Mouse (Mus musculus) erythroblast, embryonic 14.5 days (primary cell): ENCODE data around the gene Npb. TPM values are rescaled to one million over a fixed set of nuclear protein-coding genes. Genes with fewer than 3 reads are reported as not detected.

Experiments used
- H3K27me3 ChIP-seq: 2 replicates; pipeline ENCODE4 v1.6.1; 2012; ENCODE audit warnings: inconsistent platforms; ENCODE audit not compliant: control insufficient read depth
- H3K36me3 ChIP-seq: 2 replicates; pipeline ENCODE4 v1.6.1; 2012; ENCODE audit warnings: mild to moderate bottlenecking, inconsistent platforms; ENCODE audit not compliant: control insufficient read depth
- H3K4me1 ChIP-seq: 2 replicates; pipeline ENCODE4 v1.6.1; 2012; ENCODE audit warnings: inconsistent platforms; ENCODE audit not compliant: control insufficient read depth
- H3K4me3 ChIP-seq: replicated peaks from 2 replicates; pipeline ENCODE3; 2012; ENCODE audit warnings: moderate library complexity, mild to moderate bottlenecking, inconsistent platforms
- H3K9me3 ChIP-seq: 2 replicates; pipeline ENCODE4 v1.6.1; 2012; ENCODE audit warnings: low read length, inconsistent platforms, mixed read lengths; ENCODE audit not compliant: control insufficient read depth
- GATA1 ChIP-seq: IDR thresholded peaks from 2 replicates; pipeline ENCODE4 v1.6.1; 2012; ENCODE audit warnings: low read length, inconsistent platforms, mixed read lengths
- TAL1 ChIP-seq: IDR thresholded peaks from 3 replicates; pipeline ENCODE4 v1.6.1; 2012; ENCODE audit warnings: low read length, inconsistent platforms, mixed read lengths
- polyA plus RNA-seq: library from polyadenylated mRNA; stranded (reverse); fragments of >175 nt; gene quantifications from 2 replicates; pipeline ENCODE4 v1.2.3, GENCODE M21; 2012

Gene Npb
- polyA plus RNA-seq, 1 experiment = not detected

DNA sequence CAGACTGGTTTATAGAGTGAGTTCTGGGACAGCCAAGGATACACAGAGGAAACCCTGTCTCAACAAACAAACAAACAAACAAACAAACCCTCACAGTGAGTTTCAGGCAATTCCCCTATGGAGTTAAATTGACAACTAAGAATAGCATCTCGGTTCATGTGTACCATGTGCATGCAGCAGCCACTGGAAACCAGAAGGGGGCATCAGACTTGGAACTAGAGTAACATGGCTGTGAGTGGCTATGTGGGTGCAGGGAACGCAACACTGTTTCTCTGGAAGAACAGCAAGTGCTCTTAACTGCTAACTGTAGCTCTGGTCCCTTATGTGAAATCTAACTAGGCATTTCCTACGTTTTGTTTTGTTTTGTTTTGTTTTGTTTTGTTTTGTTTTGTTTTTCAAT lies 43.6 kb downstream of the Npb start:
- Histone ChIP-seq H3K27me3 (peaks cover 54% of the 10 kb centered on the region), H3K4me3 (no peak overlapping the region), H3K9me3 (no peaks in the 10 kb centered on the region), H3K4me1 (peaks cover 8% of the 10 kb centered on the region), H3K36me3 (no peaks in the 10 kb centered on the region)
- TF ChIP-seq TAL1 (no peak), GATA1 (no peak)

DNA sequence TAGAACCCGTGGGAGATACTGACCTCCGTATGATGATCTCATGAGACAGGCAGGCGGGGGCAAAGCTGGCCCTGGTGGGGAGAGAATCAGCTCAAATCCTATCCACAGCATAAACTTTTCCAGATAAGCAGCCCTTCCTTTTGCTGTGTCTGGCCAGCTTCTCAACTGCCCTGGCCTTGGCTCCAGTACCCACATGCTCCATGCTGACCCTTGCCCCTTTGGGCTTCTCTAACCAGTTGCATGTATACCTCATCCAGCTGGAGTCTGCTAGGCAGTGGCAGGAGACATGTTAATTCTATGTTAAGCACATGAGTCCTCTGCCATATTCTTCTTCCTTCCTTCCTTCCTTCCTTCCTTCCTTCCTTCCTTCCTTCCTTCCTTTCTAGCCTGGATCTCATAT lies 46.5 kb downstream of the Npb start:
- Histone ChIP-seq H3K4me1 (peaks cover 2% of the 10 kb centered on the region; the same call in 1 of the 2 replicates), H3K27me3 (peaks cover 62% of the 10 kb centered on the region), H3K9me3 (peaks cover 2% of the 10 kb centered on the region; the same call in 1 of the 2 replicates), H3K4me3 (no peak overlapping the region), H3K36me3 (no peaks in the 10 kb centered on the region)
- TF ChIP-seq GATA1 (no peak), TAL1 (no peak)

- TF ChIP-seq TAL1 (no peak), GATA1 (no peak)
- Histone ChIP-seq H3K36me3 (no peaks in the 10 kb centered on the region), H3K27me3 (peaks cover 76% of the 10 kb centered on the region), H3K4me3 (no peak overlapping the region), H3K4me1 (peaks cover 4% of the 10 kb centered on the region), H3K9me3 (peaks cover 9% of the 10 kb centered on the region; the same call in 1 of the 2 replicates)
Measured at GRCm38 (mm10) chr11:120657301-120657700, 49.0 kb downstream of the Npb start.

Other genes with a start within 250 kb of the Npb start
- gene Fscn2, start 246.9 kb upstream of the Npb start, polyA plus RNA-seq = not detected in 2 replicates
- 1.2 and 2.2 TPM in 2 replicates for gene Faap100, start 229.7 kb upstream of the Npb start, polyA plus RNA-seq
- gene Nploc4, start 170.8 kb upstream of the Npb start, polyA plus RNA-seq = 8.8 and 9.3 TPM in 2 replicates
- gene Tspan10, start 165.8 kb upstream of the Npb start, polyA plus RNA-seq = not detected in 2 replicates
- not detected in 2 replicates for gene Pde6g, start 155.0 kb upstream of the Npb start, polyA plus RNA-seq
- 0.41 and 0.65 TPM in 2 replicates for gene Oxld1, start 150.4 kb upstream of the Npb start, polyA plus RNA-seq
- gene Ccdc137, start 150.4 kb upstream of the Npb start, polyA plus RNA-seq = 0.75 and 1.4 TPM in 2 replicates
- 2.6 and 4.9 TPM in 2 replicates for gene Arl16, start 140.9 kb upstream of the Npb start, polyA plus RNA-seq
- gene Mrpl12, start 123.9 kb upstream of the Npb start, polyA plus RNA-seq = 14.6 and 16.8 TPM in 2 replicates
- gene Slc25a10, start 116.6 kb upstream of the Npb start, polyA plus RNA-seq = 5.5 and 6.6 TPM in 2 replicates
- gene Gcgr, start 77.8 kb upstream of the Npb start, polyA plus RNA-seq = 0.03 TPM in 1 of 2 replicates, not detected in the other
- 4.1 and 5.7 TPM in 2 replicates for gene Mcrip1, start 58.8 kb upstream of the Npb start, polyA plus RNA-seq
- gene Ppp1r27, start 57.3 kb upstream of the Npb start, polyA plus RNA-seq = 0.05 TPM in 1 of 2 replicates, not detected in the other
- 23.2 and 24.6 TPM in 2 replicates for gene P4hb, start 35.2 kb upstream of the Npb start, polyA plus RNA-seq
- 52.3 and 59.5 TPM in 2 replicates for gene Arhgdia, start 26.9 kb upstream of the Npb start, polyA plus RNA-seq
- gene Alyref, start 10.1 kb upstream of the Npb start, polyA plus RNA-seq = 56.7 and 59.1 TPM in 2 replicates
- gene Anapc11, start 10.1 kb upstream of the Npb start, polyA plus RNA-seq = 12.9 and 19.1 TPM in 2 replicates
- gene Pcyt2, start 9.5 kb downstream of the Npb start, polyA plus RNA-seq = 9.6 and 12.2 TPM in 2 replicates
- 19.3 and 22.9 TPM in 2 replicates for gene Sirt7, start 16.8 kb downstream of the Npb start, polyA plus RNA-seq
- gene Mafg, start 25.1 kb downstream of the Npb start, polyA plus RNA-seq = 18.3 and 20.4 TPM in 2 replicates
- gene Pycr1, start 35.3 kb downstream of the Npb start, polyA plus RNA-seq = 0.03 and 0.06 TPM in 2 replicates
- not detected in 2 replicates for gene Myadml2, start 39.7 kb downstream of the Npb start, polyA plus RNA-seq
- 0.02 TPM in 1 of 2 replicates, not detected in the other for gene Notum, start 52.7 kb downstream of the Npb start, polyA plus RNA-seq
- gene Aspscr1, start 64.5 kb downstream of the Npb start, polyA plus RNA-seq = 50.9 and 60.7 TPM in 2 replicates
- 5.2 and 14.7 TPM in 2 replicates for gene Cenpx, start 105.3 kb downstream of the Npb start, polyA plus RNA-seq
- 1.4 and 1.5 TPM in 2 replicates for gene Lrrc45, start 105.4 kb downstream of the Npb start, polyA plus RNA-seq
- gene Rac3, start 113.0 kb downstream of the Npb start, polyA plus RNA-seq = 0.08 and 0.41 TPM in 2 replicates
- gene Dcxr, start 118.8 kb downstream of the Npb start, polyA plus RNA-seq = 0.66 and 1.3 TPM in 2 replicates
- gene Cbr2, start 123.6 kb downstream of the Npb start, polyA plus RNA-seq = not detected in 2 replicates
- gene Hmga1b, start 154.3 kb downstream of the Npb start, polyA plus RNA-seq = 20.5 and 21.4 TPM in 2 replicates
- gene Rfng, start 175.7 kb downstream of the Npb start, polyA plus RNA-seq = 3.1 and 4.6 TPM in 2 replicates
- gene Gps1, start 175.8 kb downstream of the Npb start, polyA plus RNA-seq = 2.4 and 3.1 TPM in 2 replicates
- gene Dus1l, start 187.9 kb downstream of the Npb start, polyA plus RNA-seq = 14.2 and 21.1 TPM in 2 replicates
- gene Fasn, start 216.1 kb downstream of the Npb start, polyA plus RNA-seq = 4.6 and 5.0 TPM in 2 replicates